Mouse (Mus musculus) urinary bladder, postnatal 25 days (tissue): ENCODE data around the gene Olfr285.

ENCODE experiments used
- DNase-seq: peaks from one replicate; pipeline ENCODE4 v3.0.0; 2022; ENCODE audit warnings: low spot score

Gene Olfr285

GRCm38 (mm10) chr15:98317177-98317724, at the start of gene Olfr285:
Olfr285 (minus strand) TSS chr15:98317353.
- DNase-seq, result no peak

- DNase-seq, result no peak
Observed at GRCm38 (mm10) chr15:98340887-98341286, 23.7 kb upstream of the Olfr285 start, which contains the start of gene Olfr284. Olfr284 (minus strand) TSS chr15:98340987.

GRCm38 (mm10) chr15:98315703-98316102, 1.4 kb downstream of the Olfr285 start:
- DNase-seq, result no peak

- DNase-seq, result peak; percentile 36
Observed at GRCm38 (mm10) chr15:98295628-98296551, 21.3 kb downstream of the Olfr285 start, which contains the start of gene Zfp641. Zfp641 (minus strand) TSS chr15:98296161.

GRCm38 (mm10) chr15:98293651-98294050, 23.5 kb downstream of the Olfr285 start:
- no peak for DNase-seq

- DNase-seq, result no peak
Observed at GRCm38 (mm10) chr15:98288566-98288965, 28.6 kb downstream of the Olfr285 start.

GRCm38 (mm10) chr15:98286418-98286817, 30.7 kb downstream of the Olfr285 start:
- DNase-seq, result no peak
